Mouse (Mus musculus): ENCODE data around the gene Ssbp3.

DNA sequence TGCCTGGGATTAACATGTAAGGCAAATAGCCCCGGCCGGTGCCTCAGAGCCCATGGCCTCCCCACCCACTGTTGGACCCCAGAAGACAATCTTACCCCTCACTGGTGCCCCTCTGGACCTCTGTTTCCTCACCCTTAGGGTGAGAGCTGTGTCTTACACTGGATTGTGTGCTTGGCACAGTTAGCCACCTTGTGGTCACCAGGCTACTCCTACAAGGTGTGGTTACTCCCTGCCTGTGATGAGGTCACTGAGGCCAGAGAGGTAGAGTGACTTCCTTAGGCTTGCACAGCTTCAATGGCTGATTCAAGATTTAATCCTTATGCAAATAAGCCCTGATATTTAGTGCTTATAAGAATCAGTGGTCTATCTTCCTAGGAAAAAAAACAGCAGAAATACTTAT lies 126.5 kb downstream of the Ssbp3 start:
- no peak for TF ChIP-seq CTCF (IDR thresholded peaks at IDR 0.05; ENCODE audit: borderline replicate concordance, insufficient read depth, low read length)
- no peak for TF ChIP-seq POLR2A (IDR thresholded peaks at IDR 0.05; ENCODE audit: low read depth, low read length)
